Mouse (Mus musculus): ENCODE results near the gene Usp9y.

Usp9y gene

DNA sequence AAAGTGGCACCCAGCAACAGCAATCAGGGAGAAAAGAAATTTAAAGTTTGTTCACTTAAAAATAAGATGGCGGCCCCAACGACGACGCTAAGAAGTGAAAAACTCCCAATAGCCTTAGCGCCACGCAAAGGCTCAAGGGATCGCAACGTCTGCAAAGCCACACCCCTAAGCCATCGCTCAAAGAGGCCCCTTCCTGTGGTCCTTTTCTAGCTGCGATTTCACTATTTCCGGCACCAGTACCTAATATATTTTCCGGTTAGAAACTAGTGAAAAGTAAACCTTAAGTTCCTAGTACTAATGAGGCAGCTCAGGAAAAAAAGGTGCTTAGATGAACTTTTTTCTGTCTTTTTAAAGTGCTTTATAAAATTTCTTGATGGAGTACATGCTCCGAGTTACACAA lies at the start of gene Usp9y:
TSS of gene Usp9y (minus strand) at position 101 of the 400 bp plus-strand sequence.
- DNase-seq = no peak

DNA sequence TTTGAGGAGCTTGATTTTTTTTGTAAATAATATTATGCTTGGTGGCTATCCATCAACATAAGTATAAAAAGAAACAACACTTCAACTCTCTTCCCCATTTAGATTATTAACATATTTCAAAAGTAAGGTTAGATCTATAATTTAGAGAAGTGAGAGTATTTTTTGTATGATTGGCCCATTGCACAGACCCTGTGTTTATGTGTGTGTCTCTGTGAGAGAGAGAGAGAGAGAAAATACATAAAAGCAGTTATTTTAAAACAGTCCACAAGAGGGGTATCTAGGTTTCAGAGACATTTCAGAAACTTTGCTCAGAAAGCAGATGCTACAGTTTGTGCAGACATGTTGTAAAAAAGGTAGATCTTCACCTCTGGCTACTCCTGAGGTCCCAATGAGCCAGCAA lies 165.9 kb downstream of the Usp9y start:
- no peak for DNase-seq

DNA sequence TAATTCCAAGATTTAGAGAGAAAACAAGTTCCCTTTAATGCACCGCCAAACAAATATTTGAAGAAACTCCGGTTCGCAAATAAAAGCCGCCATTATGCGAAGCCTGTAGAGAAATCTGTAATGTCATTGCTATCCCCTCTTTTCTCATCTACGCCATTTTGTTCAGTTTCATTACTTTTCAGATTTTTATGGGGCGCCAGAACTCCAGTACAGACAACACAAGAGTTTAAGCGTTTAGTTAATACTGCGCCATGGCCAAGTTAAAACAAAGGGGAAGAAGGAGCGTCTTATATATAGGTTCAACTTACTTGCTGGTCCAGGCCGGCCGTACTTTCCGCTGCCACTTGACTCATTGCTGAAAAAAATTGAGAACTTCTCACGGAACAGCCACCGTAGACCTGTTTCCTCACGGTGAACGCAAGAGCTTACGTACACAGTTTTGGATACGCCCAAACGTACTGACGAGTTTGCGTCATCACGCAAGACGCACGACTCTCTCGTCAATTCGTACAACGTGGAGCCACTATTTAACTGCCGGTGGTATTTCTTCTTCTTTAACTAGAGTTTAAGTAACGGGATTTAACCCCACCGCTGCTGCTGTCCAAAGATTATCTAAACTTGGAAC lies 173.3 kb downstream of the Usp9y start, which contains the start of gene Ddx3y:
TSS of gene Ddx3y (minus strand) at position 459 of the 625 bp plus-strand sequence.
- DNase-seq = no peak

DNA sequence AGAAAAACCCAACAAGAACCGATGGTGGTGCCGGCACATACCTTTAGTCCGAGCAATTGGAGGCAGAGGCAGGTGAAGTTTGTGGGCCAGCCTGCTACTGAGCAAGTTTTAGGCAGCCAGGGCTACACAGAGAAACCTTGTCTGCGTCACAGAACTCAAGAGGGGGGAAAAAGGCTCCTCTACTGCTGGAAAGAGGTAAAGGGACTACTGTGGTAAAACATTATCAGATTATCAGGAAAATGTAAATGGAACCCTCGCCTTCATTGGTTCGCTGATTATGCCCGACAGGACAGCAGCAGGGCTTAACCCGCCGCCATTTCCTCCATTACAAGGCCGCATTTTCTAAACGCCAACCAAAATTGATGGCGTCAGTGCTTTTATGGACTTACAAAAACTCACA lies 173.8 kb downstream of the Usp9y start:
- no peak for DNase-seq

Data from cerebellum, adult 9-10 months (tissue).